Mouse (Mus musculus): ENCODE measurements at regions not wholly inside any gene's neighbourhood (a gene's known extent, or its start where the extent isn't known, plus 50 kb on each side); places are given as distances from the start of the nearest gene placed in this dataset.

DNA sequence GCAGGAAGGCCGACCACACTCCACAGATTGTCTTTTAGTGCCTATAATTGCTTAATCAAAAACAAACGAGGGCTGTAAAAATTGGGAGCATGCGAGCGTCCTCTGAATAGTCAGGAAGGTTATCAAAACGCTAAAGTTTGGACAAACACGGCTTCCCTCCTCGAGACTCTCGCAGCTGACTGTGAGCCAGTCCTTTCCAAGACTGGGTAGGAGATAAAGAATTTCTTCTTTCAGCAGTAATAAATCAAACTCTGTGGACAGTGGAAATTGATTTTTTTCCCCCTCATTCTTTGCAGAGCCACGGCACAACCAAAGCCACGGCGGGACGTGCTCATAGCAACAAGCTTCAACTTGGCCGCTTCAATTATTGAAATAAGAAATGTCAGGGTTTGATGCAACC is 119.7 kb upstream of the Kazn start:
- TF ChIP-seq SIN3A (IDR thresholded peaks at IDR 0.05; ENCODE audit: low read length): no peak
- no peak for TF ChIP-seq MAFK (IDR thresholded peaks at IDR 0.05; ENCODE audit: insufficient replicate concordance, low read length)
- no peak for TF ChIP-seq RAD21 (IDR thresholded peaks at IDR 0.05; ENCODE audit: low read depth, low read length)
- TF ChIP-seq ETS1 (conservative IDR thresholded peaks at IDR 0.05; ENCODE audit: low read depth, low read length): no peak
- no peak for TF ChIP-seq POLR2A (IDR thresholded peaks at IDR 0.05; ENCODE audit: low read depth, low read length)
- Histone ChIP-seq H3K27ac (ENCODE audit: insufficient read depth, low read depth) (no peak overlapping the region), H3K4me3 (replicated peaks in 1 of 3; ENCODE audit: low read depth in 2 of 3, low read length in 2 of 3, poor library complexity in 1 of 3) (no peak overlapping the region), H3K4me2 (ENCODE audit: insufficient read depth, low read depth, poor library complexity, severe bottlenecking) (no peak overlapping the region), H3K27me3 (replicated peaks) (no peaks in the 10 kb centered on the region), H3K79me2 (replicated peaks; ENCODE audit: control insufficient read depth, extremely low read depth, insufficient read depth, poor library complexity, severe bottlenecking) (no peaks in the 10 kb centered on the region), H3K9me3 (replicated peaks; ENCODE audit: low read length) (peaks cover 69% of the 10 kb centered on the region), H3K4me1 (ENCODE audit: control insufficient read depth in 1 of 2, insufficient read depth in 2 of 2) (no peaks in the 10 kb centered on the region), H3K9ac (ENCODE audit: insufficient read depth, low read depth) (no peak overlapping the region), H3K36me3 (replicated peaks in 1 of 2; ENCODE audit: control insufficient read depth in 1 of 2, insufficient read depth in 1 of 2, low read length in 1 of 2) (no peaks in the 10 kb centered on the region)
- in situ Hi-C loops (cut with MboI; ENCODE audit: low pct_ligation_motif_present, low pct_unique_long_range_greater_than_20kb, low sequenced_read_pairs) (no loop called here), dilution Hi-C loops (cut with MboI; ENCODE audit: extremely low pct_ligation_motif_present, extremely low pct_unique_long_range_greater_than_20kb, low sequenced_read_pairs) (no loop called here)
- no peak for DNase-seq (ENCODE audit: extremely low read depth)

DNA sequence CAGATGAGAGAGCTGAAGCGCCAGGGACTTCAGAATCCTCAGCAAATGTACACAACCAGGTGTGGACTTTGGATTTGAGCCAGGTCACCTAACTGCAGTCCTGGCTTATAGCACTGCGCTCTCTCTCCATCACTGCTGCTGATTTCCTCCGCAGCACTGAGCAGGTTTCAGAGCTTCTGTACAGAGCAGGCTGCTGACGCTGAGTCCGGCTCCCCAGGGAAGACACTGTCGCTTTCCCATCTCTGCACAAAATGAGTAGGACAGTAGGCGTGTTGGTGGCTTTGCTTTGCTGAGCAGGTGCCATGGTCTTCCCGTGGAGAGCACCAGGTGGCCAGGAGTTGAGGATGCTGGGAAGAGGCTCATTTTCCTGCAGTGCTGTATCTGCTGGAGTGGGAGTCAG is 116.2 kb upstream of the Kazn start:
- peaks cover 53% of the 10 kb centered on the region for H3K9me3 ChIP-seq (replicated peaks; ENCODE audit: low read length)
- no peak overlapping the region for H3K4me3 ChIP-seq (replicated peaks in 1 of 3; ENCODE audit: low read depth in 2 of 3, low read length in 2 of 3, poor library complexity in 1 of 3)
- DNase-seq (ENCODE audit: extremely low read depth): no peak
- H3K27me3 ChIP-seq (replicated peaks): no peaks in the 10 kb centered on the region
- H3K4me2 ChIP-seq (ENCODE audit: insufficient read depth, low read depth, poor library complexity, severe bottlenecking): no peak overlapping the region
- no peaks in the 10 kb centered on the region for H3K36me3 ChIP-seq (replicated peaks in 1 of 2; ENCODE audit: control insufficient read depth in 1 of 2, insufficient read depth in 1 of 2, low read length in 1 of 2)
- H3K9ac ChIP-seq (ENCODE audit: insufficient read depth, low read depth): no peak overlapping the region
- no peaks in the 10 kb centered on the region for H3K4me1 ChIP-seq (ENCODE audit: control insufficient read depth in 1 of 2, insufficient read depth in 2 of 2)
- dilution Hi-C loops (cut with MboI; ENCODE audit: extremely low pct_ligation_motif_present, extremely low pct_unique_long_range_greater_than_20kb, low sequenced_read_pairs) (no loop called here), in situ Hi-C loops (cut with MboI; ENCODE audit: low pct_ligation_motif_present, low pct_unique_long_range_greater_than_20kb, low sequenced_read_pairs) (no loop called here)
- no peaks in the 10 kb centered on the region for H3K79me2 ChIP-seq (replicated peaks; ENCODE audit: control insufficient read depth, extremely low read depth, insufficient read depth, poor library complexity, severe bottlenecking)
- H3K27ac ChIP-seq (ENCODE audit: insufficient read depth, low read depth): no peak overlapping the region
- TF ChIP-seq POLR2AphosphoS2 (IDR thresholded peaks at IDR 0.05; ENCODE audit: low read depth, low read length): no peak
- no peak for TF ChIP-seq PAX5 (IDR thresholded peaks at IDR 0.05; ENCODE audit: low read length)
- TF ChIP-seq MAX (IDR thresholded peaks at IDR 0.05; ENCODE audit: low read length): no peak
- TF ChIP-seq GABPA (IDR thresholded peaks at IDR 0.05; ENCODE audit: insufficient replicate concordance, low read depth, low read length): no peak
- no peak for TF ChIP-seq IRF4 (IDR thresholded peaks at IDR 0.05; ENCODE audit: low read depth, low read length)
- TF ChIP-seq ETS1 (conservative IDR thresholded peaks at IDR 0.05; ENCODE audit: low read depth, low read length): no peak
- TF ChIP-seq BHLHE40 (IDR thresholded peaks at IDR 0.05; ENCODE audit: low read depth, low read length): no peak

DNA sequence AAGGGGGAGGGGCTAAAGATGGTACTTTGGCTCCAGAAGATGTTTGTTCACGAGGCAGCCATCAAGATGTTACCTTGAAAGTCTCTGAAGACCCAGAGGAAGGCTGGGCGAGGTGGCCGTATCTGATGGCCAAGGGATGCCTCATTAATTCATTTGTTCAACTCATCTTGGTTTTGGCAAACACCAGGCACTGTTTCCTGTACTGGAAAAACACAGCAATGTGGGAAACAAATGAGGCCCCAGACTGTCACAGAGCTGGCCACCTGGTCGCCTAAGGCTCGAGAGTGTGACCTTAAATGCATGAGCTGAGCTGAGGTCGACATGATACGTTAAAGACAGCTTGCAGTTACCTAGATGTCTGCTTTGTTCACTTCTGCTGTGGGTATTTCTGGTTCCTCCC is 114.3 kb upstream of the Kazn start:
- H3K79me2 ChIP-seq (replicated peaks; ENCODE audit: control insufficient read depth, extremely low read depth, insufficient read depth, poor library complexity, severe bottlenecking): no peaks in the 10 kb centered on the region
- TF ChIP-seq NELFE (IDR thresholded peaks at IDR 0.05; ENCODE audit: low read depth, low read length) (no peak), ZKSCAN1 (IDR thresholded peaks at IDR 0.05; ENCODE audit: borderline replicate concordance, low read depth, low read length) (no peak), UBTF (IDR thresholded peaks at IDR 0.05; ENCODE audit: low read depth, low read length) (no peak), RCOR1 (conservative IDR thresholded peaks at IDR 0.05; ENCODE audit: low read depth, low read length) (no peak), JUN (IDR thresholded peaks at IDR 0.05; ENCODE audit: insufficient read depth, low read depth, low read length) (no peak), E2F4 (IDR thresholded peaks at IDR 0.05; ENCODE audit: insufficient replicate concordance, low read depth, low read length) (no peak), KAT2A (IDR thresholded peaks at IDR 0.05; ENCODE audit: insufficient replicate concordance, low read length) (no peak), ELF1 (IDR thresholded peaks at IDR 0.05; ENCODE audit: low read depth, low read length) (no peak), CHD2 (IDR thresholded peaks at IDR 0.05; ENCODE audit: low read length) (no peak), USF2 (conservative IDR thresholded peaks at IDR 0.05; ENCODE audit: low read depth, low read length) (no peak), POLR2A (IDR thresholded peaks at IDR 0.05; ENCODE audit: low read depth, low read length) (no peak), TCF12 (IDR thresholded peaks at IDR 0.05; ENCODE audit: low read depth, low read length) (no peak), ZMIZ1 (IDR thresholded peaks at IDR 0.05; ENCODE audit: low read depth, low read length) (no peak)
- no peak overlapping the region for H3K9ac ChIP-seq (ENCODE audit: insufficient read depth, low read depth)
- H3K4me1 ChIP-seq (ENCODE audit: control insufficient read depth in 1 of 2, insufficient read depth in 2 of 2): no peaks in the 10 kb centered on the region
- no peak overlapping the region for H3K4me2 ChIP-seq (ENCODE audit: insufficient read depth, low read depth, poor library complexity, severe bottlenecking)
- peaks cover 39% of the 10 kb centered on the region for H3K9me3 ChIP-seq (replicated peaks; ENCODE audit: low read length)
- no peaks in the 10 kb centered on the region for H3K27me3 ChIP-seq (replicated peaks)
- in situ Hi-C loops (cut with MboI; ENCODE audit: low pct_ligation_motif_present, low pct_unique_long_range_greater_than_20kb, low sequenced_read_pairs): no loop called here
- H3K27ac ChIP-seq (ENCODE audit: insufficient read depth, low read depth): no peak overlapping the region
- H3K36me3 ChIP-seq (replicated peaks in 1 of 2; ENCODE audit: control insufficient read depth in 1 of 2, insufficient read depth in 1 of 2, low read length in 1 of 2): no peaks in the 10 kb centered on the region
- dilution Hi-C loops (cut with MboI; ENCODE audit: extremely low pct_ligation_motif_present, extremely low pct_unique_long_range_greater_than_20kb, low sequenced_read_pairs): no loop called here
- no peak overlapping the region for H3K4me3 ChIP-seq (replicated peaks in 1 of 3; ENCODE audit: low read depth in 2 of 3, low read length in 2 of 3, poor library complexity in 1 of 3)
- DNase-seq (ENCODE audit: extremely low read depth): no peak

Data from CH12.LX (cell line).